Mouse (Mus musculus) megakaryocyte, embryonic 14.5 days (primary cell): Measurements from ENCODE around the gene Mios.

Experiments
- FLI1 ChIP-seq: IDR thresholded peaks from 2 replicates; pipeline ENCODE4 v1.6.1; 2012; ENCODE audit warnings: low read length, inconsistent platforms, mixed read lengths
- GATA1 ChIP-seq: IDR thresholded peaks from 3 replicates; pipeline ENCODE4 v1.6.1; 2012; ENCODE audit warnings: mixed read lengths, low read length, inconsistent platforms, borderline replicate concordance

DNA sequence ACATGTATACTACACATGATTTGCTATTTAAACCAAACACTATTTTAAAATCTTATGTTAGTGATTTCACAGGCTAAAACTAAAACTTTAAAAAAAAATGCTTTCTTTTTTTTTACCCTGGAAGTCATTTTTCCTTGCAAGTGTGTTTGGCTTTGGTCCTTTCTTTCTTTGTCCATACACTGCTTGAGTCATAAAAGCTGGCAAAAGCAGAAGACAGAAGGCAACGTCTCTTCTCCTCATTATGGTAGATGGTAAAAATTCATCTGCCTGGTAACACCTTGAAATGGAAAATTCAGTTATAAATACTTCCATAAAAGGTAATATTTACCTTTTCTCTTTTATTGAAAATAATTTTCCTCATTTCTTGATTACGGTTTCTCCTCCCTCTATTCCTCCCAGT, 32.9 kb upstream of the Mios start:
- TF ChIP-seq GATA1, result no peak
- no peak for TF ChIP-seq FLI1
